Mouse (Mus musculus) thymus, adult 2 months (tissue): ENCODE results near the gene Eef1akmt2.

Experiments used
- CTCF ChIP-seq: fragments of 200-500 bp; IDR thresholded peaks from 2 replicates; pipeline ENCODE4 v1.5.1; 2012; ENCODE audit warnings: mild to moderate bottlenecking, control low read depth, low read length, moderate library complexity, borderline replicate concordance; ENCODE audit not compliant: control insufficient read depth, poor library complexity, insufficient read depth; ENCODE audit errors: extremely low read depth
- POLR2A ChIP-seq: fragments of 200-500 bp; IDR thresholded peaks from 2 replicates; pipeline ENCODE4 v1.6.1; 2012; ENCODE audit warnings: mild to moderate bottlenecking, low read length, control low read depth, moderate library complexity; ENCODE audit not compliant: control insufficient read depth, poor library complexity, insufficient read depth; ENCODE audit errors: extremely low read depth

- TF ChIP-seq POLR2A, result no peak
- no peak for TF ChIP-seq CTCF
Observed at GRCm38 (mm10) chr7:132803336-132803735, 49.1 kb downstream of the Eef1akmt2 start.
